Mouse (Mus musculus) kidney, embryonic 16.5 days (tissue): ENCODE results near the gene Parg. TPM values are rescaled to one million over a fixed set of nuclear protein-coding genes. Genes with fewer than 3 reads are reported as not detected.

Experiments used
- ATAC-seq: fragments of 200-750 bp; cut with Nextera tagmentation; 2 replicates; pipeline ENCODE4 v1.8.0; 2017; ENCODE audit warnings: moderate TSS enrichment; ENCODE audit not compliant: low FRiP score, low TSS enrichment
- H3K27ac ChIP-seq: fragments of 300-500 bp; sonication (generic); 2 replicates; pipeline ENCODE4 v1.5.1; 2014; ENCODE audit warnings: low read length
- H3K27me3 ChIP-seq: fragments of 300-500 bp; sonication (generic); 2 replicates; pipeline ENCODE4 v1.6.1; 2014; ENCODE audit warnings: low read length, control low read depth, mixed read lengths; ENCODE audit not compliant: insufficient read depth
- H3K36me3 ChIP-seq: fragments of 300-500 bp; sonication (generic); 2 replicates; pipeline ENCODE4 v1.6.1; 2014; ENCODE audit warnings: low read length, control low read depth, mixed read lengths; ENCODE audit not compliant: insufficient read depth
- H3K4me1 ChIP-seq: fragments of 300-500 bp; sonication (generic); 2 replicates; pipeline ENCODE4 v1.6.1; 2014; ENCODE audit warnings: low read length, control low read depth, mixed read lengths; ENCODE audit not compliant: insufficient read depth
- H3K4me2 ChIP-seq: fragments of 300-500 bp; sonication (generic); replicated peaks from 2 replicates; pipeline ENCODE4 v1.6.1; 2014; ENCODE audit warnings: low read depth, low read length
- H3K4me3 ChIP-seq: fragments of 300-500 bp; sonication (generic); 2 replicates; pipeline ENCODE4 v1.5.1; 2014; ENCODE audit warnings: mild to moderate bottlenecking, low read length
- H3K9ac ChIP-seq: fragments of 300-500 bp; sonication (generic); replicated peaks from 2 replicates; pipeline ENCODE4 v1.6.1; 2014; ENCODE audit warnings: low read length
- H3K9me3 ChIP-seq: fragments of 300-500 bp; sonication (generic); 2 replicates; pipeline ENCODE4 v1.6.1; 2016; ENCODE audit warnings: low read length, control low read depth
- WGBS: fragments of 180-500 bp; shearing (Covaris S2); extraction: QIAGEN DNeasy Blood & Tissue Kit; methylation state at CpG from one replicate; pipeline ENCODE4 v1.1.7; 2014; 5-methylcytosine and 5-hydroxymethylcytosine counted together
- polyA plus RNA-seq: library from polyadenylated mRNA; unstranded; fragments of >200 nt; fragmentation: Nextera tagmentation; extraction: Ambion mirVana; gene quantifications from 2 replicates; pipeline ENCODE4 v1.2.1, GENCODE M21; 2015

Gene Parg
- polyA plus RNA-seq, 1 experiment from 2014 or later: 40.8 TPM

DNA sequence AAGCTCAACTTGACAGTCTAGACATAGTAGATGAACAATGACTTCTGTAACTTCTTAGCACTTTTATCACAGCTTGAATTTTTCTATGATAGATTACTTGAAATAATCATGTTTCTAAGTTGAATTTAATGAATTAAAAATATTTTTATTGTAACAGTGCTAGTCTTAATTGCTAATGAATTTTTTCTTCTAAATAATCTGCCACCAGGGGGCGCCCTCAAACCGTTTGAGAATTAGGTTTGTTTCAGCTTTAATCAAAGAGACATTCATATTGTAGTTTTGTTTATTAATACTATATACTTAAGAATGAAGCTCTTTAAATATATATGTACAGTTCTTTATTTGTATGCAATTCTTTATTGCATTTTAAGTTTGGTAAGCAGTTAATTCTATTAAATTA is 27.2 kb downstream of the Parg start:
- Histone ChIP-seq H3K9me3 (no peaks in the 10 kb centered on the region), H3K27me3 (no peaks in the 10 kb centered on the region), H3K4me3 (no peak overlapping the region), H3K4me2 (no peak overlapping the region), H3K4me1 (no peaks in the 10 kb centered on the region), H3K9ac (no peak overlapping the region), H3K36me3 (0 out of 2 replicates have a peak, but pooled peaks cover 4% of the 10 kb centered on the region), H3K27ac (no peak overlapping the region)
- 2% methylated on average over 2 of the region's 2 CpGs for WGBS
- ATAC-seq: no peak

DNA sequence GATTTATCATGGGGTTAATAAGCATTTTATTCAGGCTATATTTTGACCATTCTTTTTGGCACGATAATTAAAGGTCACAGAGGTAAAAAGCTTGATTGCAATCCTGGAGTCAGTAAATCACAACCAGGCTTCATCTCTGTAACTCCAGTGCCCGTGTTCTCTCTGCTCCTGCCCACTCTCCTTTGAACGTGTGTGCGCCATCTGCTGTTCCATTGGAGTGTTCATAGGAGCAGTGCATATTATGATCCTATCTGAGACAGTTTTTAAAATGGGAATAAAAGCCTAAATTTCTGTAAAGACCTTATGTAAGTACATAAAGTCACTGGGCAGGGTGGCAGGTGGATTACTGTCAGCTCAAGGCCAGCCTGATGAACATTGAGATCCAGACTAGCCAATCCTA is 40.7 kb downstream of the Parg start:
- Histone ChIP-seq H3K4me2 (no peak overlapping the region), H3K36me3 (peaks cover 11% of the 10 kb centered on the region; the same call in 1 of the 2 replicates), H3K9me3 (no peaks in the 10 kb centered on the region), H3K4me1 (no peaks in the 10 kb centered on the region; the same call in 1 of the 2 replicates), H3K4me3 (no peak overlapping the region), H3K27ac (no peak overlapping the region), H3K27me3 (no peaks in the 10 kb centered on the region), H3K9ac (no peak overlapping the region)
- 68% methylated on average over 4 of the region's 4 CpGs for WGBS
- ATAC-seq: no peak

DNA sequence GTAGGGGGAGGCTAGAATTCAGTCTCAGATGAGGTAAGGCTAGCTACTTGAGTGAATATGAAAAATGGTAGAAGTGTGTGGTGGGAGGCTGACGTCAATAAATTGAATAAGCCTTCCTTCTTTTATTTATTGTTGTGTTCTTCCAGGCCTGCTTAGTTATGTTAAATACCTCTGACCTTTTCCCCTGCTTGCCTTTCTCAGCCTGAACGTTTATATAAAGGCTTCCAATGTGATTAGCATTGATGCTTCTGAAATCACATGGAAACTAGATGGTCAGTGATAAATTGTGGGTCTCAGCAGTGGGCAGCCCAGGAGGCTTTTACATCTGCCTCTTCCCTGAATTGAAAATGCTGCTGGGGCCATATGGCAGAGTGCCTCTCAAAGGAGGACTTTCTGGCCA is 44.3 kb downstream of the Parg start:
- WGBS: 25% methylated on average over 2 of the region's 2 CpGs
- Histone ChIP-seq H3K9ac (no peak overlapping the region), H3K9me3 (no peaks in the 10 kb centered on the region), H3K27ac (no peak overlapping the region), H3K4me2 (no peak overlapping the region), H3K27me3 (no peaks in the 10 kb centered on the region), H3K36me3 (peaks cover 10% of the 10 kb centered on the region), H3K4me1 (no peaks in the 10 kb centered on the region; the same call in 1 of the 2 replicates), H3K4me3 (no peak overlapping the region)
- ATAC-seq: no peak

GRCm38 (mm10) chr14:32249616-32250015 is 47.9 kb downstream of the Parg start:
- Histone ChIP-seq H3K27ac (no peak overlapping the region), H3K4me2 (no peak overlapping the region), H3K4me1 (no peaks in the 10 kb centered on the region; the same call in 1 of the 2 replicates), H3K36me3 (peaks cover 10% of the 10 kb centered on the region), H3K4me3 (no peak overlapping the region), H3K9me3 (no peaks in the 10 kb centered on the region), H3K27me3 (no peaks in the 10 kb centered on the region), H3K9ac (no peak overlapping the region)
- 74% methylated on average over 6 of the region's 6 CpGs for WGBS
- no peak for ATAC-seq

- WGBS: 81% methylated on average over 6 of the region's 6 CpGs
- H3K9me3 ChIP-seq: no peaks in the 10 kb centered on the region
- no peak overlapping the region for H3K27ac ChIP-seq
- ATAC-seq: no peak
- no peak overlapping the region for H3K9ac ChIP-seq
- peaks cover 21% of the 10 kb centered on the region; the same call in 1 of the 2 replicates for H3K36me3 ChIP-seq
- no peak overlapping the region for H3K4me2 ChIP-seq
- no peaks in the 10 kb centered on the region for H3K4me1 ChIP-seq
- no peak overlapping the region for H3K4me3 ChIP-seq
- no peaks in the 10 kb centered on the region for H3K27me3 ChIP-seq
Observed at GRCm38 (mm10) chr14:32260830-32261229, 59.1 kb downstream of the Parg start.

DNA sequence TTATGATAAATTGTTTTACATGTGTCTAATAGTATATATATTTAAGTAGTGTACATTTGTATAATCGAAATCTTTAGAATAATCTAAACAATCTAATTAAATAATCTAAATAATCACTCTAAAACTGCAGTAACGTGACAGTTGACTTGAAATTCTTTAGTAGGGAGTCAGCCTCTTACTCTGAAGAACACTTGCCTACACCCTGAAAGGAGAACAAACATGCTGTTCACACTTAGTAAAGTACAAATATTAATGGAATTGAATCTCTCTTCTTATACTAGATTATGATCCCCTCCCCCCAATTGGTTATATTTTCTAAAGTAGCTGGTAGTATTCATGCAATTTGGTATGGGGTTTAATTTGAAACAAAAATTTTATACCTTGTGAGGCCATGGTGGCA is 60.0 kb downstream of the Parg start:
- H3K4me2 ChIP-seq: no peak overlapping the region
- 93% methylated on average over 2 of the region's 2 CpGs for WGBS
- ATAC-seq: no peak

DNA sequence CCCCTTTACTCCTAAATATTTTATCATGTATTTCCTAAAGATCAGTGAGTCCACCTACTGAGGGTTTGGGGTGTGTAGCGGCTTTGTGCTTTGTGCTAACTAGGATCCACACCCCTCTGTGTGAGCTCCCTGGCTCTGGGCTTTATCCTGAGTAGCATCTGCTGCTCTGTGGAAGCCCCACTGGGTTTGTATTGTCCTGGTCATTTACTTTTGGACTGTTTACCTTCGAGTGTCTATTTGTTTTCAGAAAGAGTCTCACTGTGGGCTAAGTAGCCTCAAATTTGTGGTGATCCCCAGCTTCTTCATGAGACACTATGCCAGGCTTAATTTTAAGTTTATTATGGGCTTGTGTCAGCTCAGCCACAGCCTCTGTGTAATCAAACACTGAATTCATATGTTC is 67.2 kb downstream of the Parg start:
- Histone ChIP-seq H3K4me1 (no peaks in the 10 kb centered on the region), H3K4me2 (no peak overlapping the region), H3K27me3 (no peaks in the 10 kb centered on the region), H3K9ac (no peak overlapping the region), H3K36me3 (peaks cover 6% of the 10 kb centered on the region), H3K27ac (no peak overlapping the region), H3K9me3 (no peaks in the 10 kb centered on the region), H3K4me3 (no peak overlapping the region)
- no peak for ATAC-seq
- 80% methylated on average over 2 of the region's 2 CpGs for WGBS

More for the DNA sequence above, 60.0 kb downstream of the Parg start:
- H3K9me3 ChIP-seq: no peaks in the 10 kb centered on the region
- H3K4me1 ChIP-seq: no peaks in the 10 kb centered on the region
- no peak overlapping the region for H3K4me3 ChIP-seq
- H3K27ac ChIP-seq: no peak overlapping the region
- no peaks in the 10 kb centered on the region for H3K27me3 ChIP-seq
- no peak overlapping the region for H3K9ac ChIP-seq
- H3K36me3 ChIP-seq: peaks cover 17% of the 10 kb centered on the region; the same call in 1 of the 2 replicates

GRCm38 (mm10) chr14:32269589-32269988 is 67.8 kb downstream of the Parg start:
- H3K9me3 ChIP-seq: no peaks in the 10 kb centered on the region
- no peak overlapping the region for H3K4me3 ChIP-seq
- H3K9ac ChIP-seq: no peak overlapping the region
- WGBS: 95% methylated on average over 4 of the region's 4 CpGs
- H3K36me3 ChIP-seq: peaks cover 6% of the 10 kb centered on the region
- no peak for ATAC-seq
- H3K4me2 ChIP-seq: no peak overlapping the region
- H3K27ac ChIP-seq: no peak overlapping the region
- no peaks in the 10 kb centered on the region for H3K4me1 ChIP-seq
- H3K27me3 ChIP-seq: no peaks in the 10 kb centered on the region

GRCm38 (mm10) chr14:32301622-32302021 is 99.9 kb downstream of the Parg start:
- H3K4me2 ChIP-seq: no peak overlapping the region
- H3K27ac ChIP-seq: no peak overlapping the region
- H3K9me3 ChIP-seq: no peaks in the 10 kb centered on the region
- no peak overlapping the region for H3K9ac ChIP-seq
- no peak for ATAC-seq
- WGBS: 79% methylated on average over 12 of the region's 12 CpGs
- peaks cover 4% of the 10 kb centered on the region; the same call in 1 of the 2 replicates for H3K36me3 ChIP-seq
- H3K4me1 ChIP-seq: no peaks in the 10 kb centered on the region
- no peak overlapping the region for H3K4me3 ChIP-seq
- H3K27me3 ChIP-seq: no peaks in the 10 kb centered on the region

DNA sequence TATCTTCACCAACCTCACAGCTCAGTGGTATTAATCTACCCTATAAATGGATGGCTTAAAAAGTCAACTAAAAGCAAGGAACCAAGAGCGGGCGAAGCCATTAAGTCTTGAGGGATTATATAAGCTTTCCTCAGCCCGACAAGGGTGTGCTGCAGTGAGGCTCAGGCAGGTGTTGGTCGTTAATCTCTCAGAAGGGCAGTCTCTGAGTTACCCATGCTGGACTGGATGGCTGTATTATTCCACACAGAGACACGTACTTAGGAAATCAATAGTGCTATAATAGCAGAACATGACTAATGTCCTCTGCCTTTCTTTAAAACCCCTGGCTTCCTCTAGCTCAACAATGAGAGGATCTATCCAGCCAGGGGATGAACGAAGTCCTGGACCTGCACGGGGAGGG is 100.7 kb downstream of the Parg start:
- Histone ChIP-seq H3K9ac (no peak overlapping the region), H3K27ac (no peak overlapping the region), H3K27me3 (no peaks in the 10 kb centered on the region), H3K9me3 (no peaks in the 10 kb centered on the region), H3K4me3 (no peak overlapping the region), H3K36me3 (peaks cover 4% of the 10 kb centered on the region; the same call in 1 of the 2 replicates), H3K4me1 (no peaks in the 10 kb centered on the region), H3K4me2 (no peak overlapping the region)
- ATAC-seq: no peak
- 78% methylated on average over 7 of the region's 7 CpGs for WGBS
